Mouse (Mus musculus) E14TG2a.4 (cell line): ENCODE results near the gene Nolc1.

ENCODE experiments used
- CTCF ChIP-seq: conservative IDR thresholded peaks from 2 replicates; pipeline ENCODE4 v1.5.1; 2014; ENCODE audit warnings: low read length
- POU5F1 ChIP-seq: IDR thresholded peaks from 2 replicates; pipeline ENCODE4 v1.6.1; 2014; ENCODE audit warnings: low read length, borderline replicate concordance

- TF ChIP-seq POU5F1 (no peak), CTCF (no peak)
Observed at GRCm38 (mm10) chr19:46132577-46132976, 56.9 kb downstream of the Nolc1 start.
